Mouse (Mus musculus): ENCODE results near the gene Adipor1.
A peak's percentile ranks its signal among the peaks of the same experiment; 100 is the strongest.
"Not testable (repeated sequence)": the region's sequence is repeated elsewhere in the genome, so short reads cannot be mapped to it uniquely, and the experiment has no call there.

Gene Adipor1

GRCm38 (mm10) chr1:134419751-134420458 is 4.7 kb downstream of the Adipor1 start:
- no peak for DNase-seq (ENCODE audit: low spot score)

- no peak for DNase-seq (ENCODE audit: low spot score)
Observed at GRCm38 (mm10) chr1:134423911-134424310, 8.7 kb downstream of the Adipor1 start.

DNA sequence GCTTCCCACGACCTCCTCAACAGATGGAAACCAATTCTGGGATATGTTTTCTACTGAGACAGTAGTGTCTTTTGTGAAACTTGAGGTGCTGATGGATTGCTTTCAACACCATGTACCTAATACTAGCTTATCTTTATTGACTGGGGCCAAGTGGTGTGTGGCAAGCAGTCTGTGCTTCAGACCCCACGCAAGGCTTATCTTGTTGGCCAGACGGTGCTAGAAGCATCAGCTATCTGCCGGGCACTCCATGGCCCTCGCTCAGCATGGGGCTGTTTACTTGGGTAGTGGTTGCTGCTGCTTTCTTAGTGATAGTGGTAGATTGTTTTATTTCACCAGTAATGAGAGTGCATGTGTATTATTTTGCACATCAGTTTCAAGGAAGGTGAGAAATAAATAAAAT is 11.1 kb downstream of the Adipor1 start:
- DNase-seq (ENCODE audit: low spot score) = peak; percentile 59

- DNase-seq (ENCODE audit: low spot score) = no peak
Observed at GRCm38 (mm10) chr1:134433002-134433401, 17.8 kb downstream of the Adipor1 start.

GRCm38 (mm10) chr1:134433473-134433872 is 18.3 kb downstream of the Adipor1 start:
- no peak for DNase-seq (ENCODE audit: low spot score)

DNA sequence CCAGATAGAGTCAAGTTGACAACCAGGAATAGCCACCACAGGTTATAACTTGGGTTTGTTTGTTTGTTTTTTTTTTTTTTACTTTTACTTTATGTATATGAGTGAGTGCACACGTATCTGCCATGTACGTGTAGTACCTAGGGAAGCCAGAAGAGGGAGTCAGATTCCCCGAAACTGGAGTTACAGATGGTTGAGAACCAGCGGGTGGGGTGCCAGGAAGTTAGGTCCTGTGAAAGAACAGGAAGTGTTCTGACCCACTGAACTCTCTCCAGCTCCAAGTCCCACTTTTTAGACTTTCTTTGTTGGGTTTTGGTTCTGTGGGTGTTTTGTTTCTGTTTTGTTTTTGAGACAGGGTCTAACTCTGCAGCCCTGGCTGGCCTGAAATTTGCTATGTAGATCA is 20.2 kb downstream of the Adipor1 start:
- no peak for DNase-seq (ENCODE audit: low spot score)

DNA sequence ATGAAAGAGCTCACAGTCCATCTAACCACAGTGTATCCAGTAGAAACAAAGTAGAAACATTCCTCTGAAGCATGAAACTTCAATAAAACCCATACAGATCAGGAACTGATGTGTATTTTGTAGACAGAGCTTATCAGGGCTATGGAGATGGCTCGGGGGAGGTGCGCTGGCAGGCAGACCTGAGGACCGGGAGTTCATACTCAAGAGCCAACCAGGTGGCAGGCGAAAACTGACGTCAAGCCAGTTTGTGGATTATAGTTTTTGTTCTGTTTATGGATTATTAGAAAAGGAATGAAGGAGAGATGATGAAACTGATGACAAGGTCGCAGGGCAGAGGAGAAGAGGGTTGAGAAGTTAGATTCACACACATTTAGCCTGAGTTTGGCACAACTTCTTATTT is 25.3 kb downstream of the Adipor1 start:
- peak; percentile 63 for DNase-seq (ENCODE audit: low spot score)

DNA sequence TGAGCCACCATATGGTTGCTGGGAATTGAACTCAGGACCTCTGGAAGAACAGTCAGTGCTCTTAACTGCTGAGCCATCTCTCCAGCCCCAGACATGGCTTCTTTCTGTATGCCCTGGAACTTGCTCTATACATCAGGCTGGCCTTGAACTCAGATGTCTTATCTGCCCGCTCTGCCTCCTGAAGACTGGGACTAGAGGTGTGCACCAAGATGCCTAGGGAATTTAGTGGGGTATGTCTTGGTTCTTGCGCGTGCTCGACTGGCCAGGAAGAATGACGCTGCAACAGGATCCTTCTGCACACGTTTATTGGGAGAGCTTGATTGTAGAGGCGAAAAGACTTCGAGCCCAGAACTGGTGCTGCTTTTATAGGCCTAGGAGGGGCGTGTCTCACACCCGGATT is 26.6 kb downstream of the Adipor1 start:
- not testable (repeated sequence) for DNase-seq (ENCODE audit: low spot score)

DNA sequence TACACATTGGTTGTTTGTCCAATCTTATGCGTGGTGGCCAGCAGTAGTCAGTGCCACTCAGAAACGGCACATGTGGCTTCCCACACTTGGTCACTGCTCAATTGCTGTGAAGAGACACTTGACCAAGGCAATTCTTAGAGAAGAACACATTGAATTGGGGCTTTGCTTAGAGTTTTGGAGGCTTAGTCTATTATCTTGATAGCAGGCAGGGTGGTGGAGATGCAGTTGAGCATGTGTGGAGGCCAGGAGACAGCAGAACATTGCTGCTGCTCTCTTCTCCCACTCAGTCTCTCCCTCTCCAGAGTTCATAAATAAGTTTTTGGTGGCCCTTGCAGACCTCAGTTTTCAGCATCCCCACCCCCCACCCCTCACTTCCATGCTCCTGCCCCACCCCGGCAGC is 27.2 kb downstream of the Adipor1 start:
- DNase-seq (ENCODE audit: low spot score) = no peak

DNA sequence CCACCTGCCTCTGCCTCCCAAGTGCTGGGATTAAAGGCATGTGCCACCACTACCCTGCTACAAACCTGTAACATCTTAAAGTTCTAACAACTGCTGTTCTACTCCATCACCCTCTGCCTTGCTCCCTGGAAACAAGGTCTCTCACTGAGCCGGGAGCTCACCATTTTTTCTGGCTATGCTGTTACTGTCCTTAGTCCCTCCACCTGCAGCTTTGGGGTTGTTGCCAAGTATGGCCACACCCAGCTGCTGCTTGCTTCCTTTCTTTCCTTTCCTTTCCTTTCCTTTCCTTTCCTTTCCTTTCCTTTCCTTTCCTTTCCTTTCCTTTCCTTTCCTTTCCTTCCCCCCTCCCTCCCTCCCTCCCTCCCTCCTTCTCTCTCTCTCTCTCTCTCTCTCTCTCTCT is 28.1 kb downstream of the Adipor1 start:
- not testable (repeated sequence) for DNase-seq (ENCODE audit: low spot score)

GRCm38 (mm10) chr1:134445418-134445817 is 30.2 kb downstream of the Adipor1 start:
- peak; percentile 52 for DNase-seq (ENCODE audit: low spot score)

- DNase-seq (ENCODE audit: low spot score) = not testable (repeated sequence)
Observed at GRCm38 (mm10) chr1:134448537-134448936, 33.4 kb downstream of the Adipor1 start.

DNA sequence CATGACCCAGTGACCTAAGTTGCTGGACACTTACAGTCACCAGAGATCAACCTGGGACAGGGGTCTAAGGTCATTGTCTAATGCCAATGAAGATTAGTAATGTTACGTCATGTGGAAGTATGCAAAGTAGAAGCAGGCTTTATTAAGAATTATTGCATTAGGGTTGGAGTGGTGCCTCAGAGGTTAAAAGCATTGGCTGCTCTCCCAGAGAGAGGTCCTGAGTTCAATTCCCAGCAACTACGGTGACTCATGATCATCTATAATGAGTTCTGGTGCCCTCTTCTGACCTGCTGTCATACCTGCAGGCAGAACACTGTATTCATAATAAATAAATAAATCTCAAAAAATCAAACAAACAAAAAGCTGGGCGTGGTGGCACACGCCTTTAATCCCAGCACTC is 35.0 kb downstream of the Adipor1 start:
- DNase-seq (ENCODE audit: low spot score) = no peak

DNA sequence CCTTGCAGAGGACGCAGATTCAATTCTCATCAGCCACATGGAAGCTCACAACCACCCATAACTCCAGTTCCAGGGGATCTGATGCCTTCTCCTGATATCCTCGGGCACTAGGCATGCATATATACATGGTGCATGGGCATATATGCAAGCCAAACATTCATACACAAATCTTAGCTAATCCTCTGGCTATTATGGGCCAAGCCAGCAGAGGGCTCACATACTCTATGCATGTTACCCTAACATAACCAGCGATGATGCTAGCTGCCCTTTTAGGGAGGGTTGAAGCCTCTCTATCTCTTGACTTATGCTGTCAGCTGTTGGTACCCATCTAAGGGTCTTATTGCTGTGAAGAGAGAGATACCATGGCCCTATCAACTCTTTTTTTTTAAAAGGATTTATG is 35.8 kb downstream of the Adipor1 start:
- no peak for DNase-seq (ENCODE audit: low spot score)

GRCm38 (mm10) chr1:134454904-134455824 is 40.0 kb downstream of the Adipor1 start, which contains the start of gene Klhl12:
Gene Klhl12, plus strand, starts transcription at chr1:134455531.
- DNase-seq (ENCODE audit: low spot score) = peak; percentile 95

DNA sequence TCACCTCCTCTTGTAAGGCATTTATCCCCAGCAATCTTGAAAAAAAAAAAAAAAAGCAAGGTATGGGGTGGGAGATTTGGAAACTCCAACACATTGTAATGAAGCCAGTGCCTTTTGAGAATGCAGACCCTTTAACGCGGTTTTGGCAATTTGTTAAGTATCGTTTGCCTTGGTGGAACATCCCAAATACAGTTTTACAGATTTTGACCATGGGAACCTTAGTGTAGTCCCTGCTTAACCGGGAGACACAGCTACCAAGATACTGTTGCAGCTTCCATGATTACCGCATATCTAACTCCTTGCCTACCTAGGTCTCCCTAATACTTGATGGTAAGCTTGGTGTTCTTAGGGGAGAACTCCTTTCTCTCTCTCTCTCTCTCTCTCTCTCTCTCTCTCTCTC is 40.9 kb downstream of the Adipor1 start:
- no peak for DNase-seq (ENCODE audit: low spot score)

GRCm38 (mm10) chr1:134458139-134458727 is 43.1 kb downstream of the Adipor1 start:
- DNase-seq (ENCODE audit: low spot score) = no peak

- DNase-seq (ENCODE audit: low spot score) = no peak
Observed at GRCm38 (mm10) chr1:134460294-134461284, 45.4 kb downstream of the Adipor1 start.
